Mouse (Mus musculus) gonadal fat pad, adult 2 months (tissue): ENCODE results near the gene Gmfg. TPM values are rescaled to one million over a fixed set of nuclear protein-coding genes. Genes with fewer than 3 reads are reported as not detected.

Source experiments
- DNase-seq: peaks from one replicate; pipeline ENCODE4 v3.0.0-alpha.2; 2012; ENCODE audit warnings: low read depth
- polyA plus RNA-seq: library from polyadenylated mRNA; depleted of rRNA; stranded (reverse); fragments of >200 nt; gene quantifications from 2 replicates; pipeline ENCODE4 v1.2.3, GENCODE M21; 2012; rRNA removed

Gene Gmfg
- 8.6 and 10.3 TPM in 2 replicates for polyA plus RNA-seq

DNA sequence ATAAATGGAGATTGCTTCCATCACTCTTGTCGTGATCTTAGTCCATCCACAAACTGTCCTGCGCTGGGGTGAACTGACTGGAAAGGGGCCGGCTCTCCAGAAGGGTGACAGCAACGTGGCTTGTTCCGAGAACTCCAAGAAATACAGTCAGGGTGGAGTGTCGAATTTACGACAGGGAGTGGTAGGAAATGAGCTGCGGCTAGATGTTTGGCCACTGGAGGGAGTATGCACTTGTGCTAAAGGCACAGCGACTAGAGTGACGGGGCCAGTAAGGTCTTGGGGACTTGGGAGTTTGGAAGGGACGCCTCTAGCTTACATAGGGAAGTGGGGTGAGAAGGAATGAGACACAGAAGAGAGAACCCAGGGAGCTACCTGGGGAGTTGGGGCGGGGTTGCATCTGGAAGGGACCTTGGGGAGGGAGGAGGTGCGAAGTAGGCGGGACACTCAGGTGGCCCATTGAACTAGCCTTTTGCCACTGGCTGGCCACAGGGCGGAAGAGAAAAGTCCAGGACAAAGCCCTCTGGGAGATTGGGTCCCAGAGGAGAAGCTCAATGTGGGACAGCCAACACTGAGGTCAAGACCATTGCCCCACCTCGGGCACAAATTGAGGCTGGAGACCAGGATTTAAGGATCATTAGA, at the start of gene Gmfg:
Gene Gmfg, plus strand, starts transcription at position 516 of the 639 bp plus-strand sequence.
- DNase-seq: peak; percentile 47

DNA sequence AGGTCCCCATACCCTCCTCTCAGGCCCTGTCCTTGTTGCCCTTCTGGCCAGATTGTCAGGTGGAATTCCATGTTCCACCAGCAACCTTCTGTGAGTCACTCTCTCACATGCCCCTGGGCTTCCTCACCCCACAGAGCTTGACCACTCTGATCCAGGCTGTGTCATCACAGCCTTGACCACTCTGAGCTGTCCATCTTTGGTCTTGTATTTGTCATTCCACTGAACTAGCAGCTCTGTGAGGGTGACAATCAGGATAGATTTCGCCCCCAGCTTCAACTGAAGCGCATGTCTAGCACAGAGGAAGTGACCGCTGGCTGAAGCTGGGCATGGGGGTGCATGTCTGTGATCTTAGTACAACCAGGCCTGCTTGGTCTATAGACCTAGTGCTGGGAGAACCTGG, 46.9 kb upstream of the Gmfg start:
- no peak for DNase-seq

DNA sequence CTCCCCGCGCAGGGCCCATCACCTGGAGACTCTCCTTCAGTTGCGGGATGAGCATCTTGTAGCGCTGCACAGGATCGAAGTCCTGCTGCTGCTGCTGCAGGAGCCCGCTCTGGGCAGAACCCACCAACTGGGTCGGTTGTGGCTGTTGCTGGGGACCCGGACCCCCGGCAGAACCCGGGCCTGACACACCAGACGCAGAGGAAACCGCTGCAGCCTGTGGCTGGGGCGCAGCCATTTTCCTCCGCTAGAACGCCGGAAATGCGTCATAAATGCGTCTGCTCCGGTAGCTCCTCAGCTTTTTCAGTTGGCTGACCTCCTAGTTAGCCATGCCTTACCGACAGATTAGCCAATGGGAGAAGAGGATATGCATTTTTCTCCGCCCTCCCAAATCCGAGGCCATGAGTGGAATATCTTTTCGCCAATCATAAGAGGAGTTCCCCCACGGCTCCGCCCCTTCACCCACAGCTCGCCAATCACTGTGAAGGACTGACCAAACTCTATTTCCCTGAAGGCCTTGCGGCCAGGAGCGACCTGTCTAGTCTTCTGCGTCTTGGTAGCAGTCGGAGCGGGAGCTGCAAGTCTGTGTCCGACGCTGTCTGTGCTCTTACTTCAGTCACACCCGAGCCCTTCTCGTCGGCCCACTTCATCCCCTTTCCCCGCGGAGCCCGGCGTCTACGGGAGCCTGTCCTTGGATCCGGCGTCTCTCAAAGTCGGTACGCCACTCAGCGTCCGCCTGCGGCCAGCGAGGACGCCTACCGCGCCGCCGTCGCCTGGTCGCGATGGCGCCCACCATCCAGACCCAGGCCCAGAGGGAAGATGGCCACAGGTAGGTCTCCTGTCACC, 44.6 kb upstream of the Gmfg start, which contains the start of the genes Med29 and Paf1:
Gene Med29, minus strand, starts transcription at position 280 of the 843 bp plus-strand sequence.
Gene Paf1, plus strand, starts transcription at position 523 of the 843 bp plus-strand sequence.
- DNase-seq: peak; percentile 98

DNA sequence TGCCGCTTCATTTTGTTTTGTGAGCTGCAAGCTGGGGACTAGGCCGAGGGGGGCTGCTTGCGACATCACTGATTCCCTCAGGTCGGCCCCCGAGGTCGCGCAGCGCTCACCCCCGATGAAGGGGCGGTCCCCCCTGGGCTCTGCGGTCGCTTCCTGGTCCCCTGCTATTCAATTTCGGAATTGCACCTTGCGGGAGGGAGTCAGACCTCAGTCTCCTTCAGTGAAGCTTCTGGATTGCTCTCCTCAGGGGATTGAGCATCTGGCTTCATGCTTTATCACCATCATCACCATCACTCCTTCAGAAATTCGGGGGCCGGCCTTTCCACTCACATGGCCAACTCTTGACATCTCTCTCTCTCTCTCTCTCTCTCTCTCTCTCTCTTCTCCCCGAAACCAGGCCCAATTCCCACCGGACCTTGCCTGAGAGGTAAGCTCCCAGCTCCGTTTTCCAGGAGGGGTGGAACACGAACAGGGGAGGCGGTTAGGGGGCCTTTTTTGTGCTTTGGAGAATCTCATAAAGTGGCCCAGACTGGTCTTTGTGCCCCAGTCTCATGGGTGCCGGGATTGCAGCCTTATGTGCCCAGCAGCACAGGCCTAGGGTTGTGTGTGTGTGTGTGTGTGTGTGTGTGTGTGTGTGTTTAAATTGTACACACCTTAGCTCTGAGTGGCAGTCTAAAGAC, 43.8 kb upstream of the Gmfg start:
- DNase-seq: no peak

DNA sequence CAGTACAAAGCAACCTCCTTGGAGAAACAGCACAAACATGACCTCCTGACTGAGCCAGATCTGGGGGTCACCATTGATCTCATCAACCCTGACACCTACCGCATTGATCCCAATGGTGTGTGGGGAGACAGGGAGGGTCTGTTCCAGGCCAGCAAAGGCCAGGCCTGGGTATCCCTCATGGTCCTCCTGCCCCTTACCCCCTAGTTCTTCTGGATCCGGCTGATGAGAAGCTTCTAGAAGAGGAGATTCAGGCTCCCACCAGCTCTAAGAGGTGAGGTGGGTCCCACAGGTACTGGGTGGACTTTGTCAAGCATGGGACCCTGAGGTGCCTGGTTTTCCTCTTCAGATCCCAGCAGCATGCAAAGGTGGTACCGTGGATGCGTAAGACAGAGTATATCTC, 41.8 kb upstream of the Gmfg start:
- no peak for DNase-seq

DNA sequence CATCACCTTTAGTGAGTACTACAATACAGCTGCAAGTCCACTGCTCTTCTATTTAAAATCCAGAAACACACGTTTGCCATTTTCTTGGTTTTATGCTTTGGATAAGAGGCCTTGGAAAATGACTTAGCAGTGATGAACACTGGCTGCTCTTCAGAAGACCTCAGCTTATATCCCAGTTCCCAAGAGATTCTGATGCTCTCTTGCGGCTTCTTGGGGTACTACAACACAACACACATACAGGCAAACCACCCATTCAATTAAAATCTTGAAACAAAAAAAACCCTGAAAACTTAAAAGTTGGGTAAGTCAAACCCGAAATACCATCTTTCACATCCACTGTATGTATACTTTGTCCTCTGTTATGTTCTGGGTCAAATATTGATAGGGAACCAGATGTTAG, 39.2 kb upstream of the Gmfg start:
- DNase-seq: no peak

DNA sequence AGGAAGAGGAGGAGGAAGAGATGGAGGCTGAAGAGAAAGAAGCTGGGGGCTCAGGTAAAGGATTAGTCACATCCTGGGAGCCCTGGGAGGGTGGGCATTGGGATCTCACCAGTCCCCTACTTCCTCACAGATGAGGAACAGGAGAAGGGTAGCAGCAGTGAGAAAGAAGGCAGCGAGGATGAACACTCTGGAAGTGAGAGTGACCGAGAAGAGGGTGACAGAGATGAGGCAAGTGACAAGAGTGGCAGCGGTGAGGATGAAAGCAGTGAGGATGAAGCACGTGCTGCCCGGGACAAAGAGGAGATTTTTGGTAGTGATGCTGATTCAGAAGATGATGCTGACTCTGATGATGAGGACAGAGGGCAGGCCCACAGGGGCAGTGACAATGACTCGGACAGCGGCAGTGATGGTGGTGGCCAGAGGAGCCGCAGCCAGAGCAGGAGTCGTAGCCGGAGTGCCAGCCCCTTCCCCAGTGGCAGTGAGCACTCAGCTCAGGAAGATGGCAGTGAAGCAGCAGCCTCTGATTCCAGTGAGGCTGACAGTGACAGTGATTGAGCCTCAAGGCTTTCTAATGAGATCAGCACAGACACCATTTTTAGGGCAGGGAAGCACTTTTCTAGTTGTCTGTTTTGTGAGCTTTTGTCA, 38.4 kb upstream of the Gmfg start:
- DNase-seq: no peak

DNA sequence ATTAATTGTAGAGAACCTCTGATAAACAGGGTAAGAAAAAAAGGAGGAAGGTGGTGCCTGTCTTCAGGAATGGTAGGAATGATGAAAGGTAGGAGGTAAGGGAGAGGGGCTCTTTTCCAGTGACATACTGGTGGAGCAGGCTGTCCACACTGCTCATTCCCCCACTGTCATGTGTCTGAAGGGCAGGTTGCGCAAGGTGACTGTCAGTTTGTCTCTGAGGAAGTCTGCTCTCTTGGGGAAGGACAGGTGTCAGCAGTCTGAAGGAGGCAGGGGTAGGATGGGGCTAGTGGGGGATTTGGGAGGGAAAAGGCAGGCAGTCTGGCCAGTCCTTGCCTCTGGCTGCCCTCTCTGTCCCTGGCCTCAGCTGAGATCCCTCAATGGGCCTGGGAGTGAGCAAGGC, 36.2 kb upstream of the Gmfg start:
- DNase-seq: no peak

DNA sequence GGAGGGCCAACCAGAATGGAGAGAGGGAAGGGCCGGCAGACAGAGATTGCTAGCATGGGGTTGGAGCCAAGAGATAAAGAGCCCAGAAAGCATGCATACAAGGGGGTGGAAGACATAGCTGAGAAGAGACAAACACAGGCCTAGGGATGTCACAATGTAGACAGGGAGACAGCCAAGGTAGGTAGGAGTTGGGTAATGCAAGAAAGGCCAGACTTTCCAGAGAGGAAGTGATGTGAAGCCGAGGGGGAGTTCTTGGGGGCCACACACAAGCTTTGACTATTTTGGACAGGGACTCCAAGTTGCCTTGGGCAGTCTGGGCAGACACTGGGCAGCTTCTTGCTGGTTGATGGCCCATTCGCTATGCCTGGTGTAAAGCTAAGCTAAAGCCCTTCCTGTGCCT, 35.3 kb upstream of the Gmfg start:
- peak; percentile 52 for DNase-seq

DNA sequence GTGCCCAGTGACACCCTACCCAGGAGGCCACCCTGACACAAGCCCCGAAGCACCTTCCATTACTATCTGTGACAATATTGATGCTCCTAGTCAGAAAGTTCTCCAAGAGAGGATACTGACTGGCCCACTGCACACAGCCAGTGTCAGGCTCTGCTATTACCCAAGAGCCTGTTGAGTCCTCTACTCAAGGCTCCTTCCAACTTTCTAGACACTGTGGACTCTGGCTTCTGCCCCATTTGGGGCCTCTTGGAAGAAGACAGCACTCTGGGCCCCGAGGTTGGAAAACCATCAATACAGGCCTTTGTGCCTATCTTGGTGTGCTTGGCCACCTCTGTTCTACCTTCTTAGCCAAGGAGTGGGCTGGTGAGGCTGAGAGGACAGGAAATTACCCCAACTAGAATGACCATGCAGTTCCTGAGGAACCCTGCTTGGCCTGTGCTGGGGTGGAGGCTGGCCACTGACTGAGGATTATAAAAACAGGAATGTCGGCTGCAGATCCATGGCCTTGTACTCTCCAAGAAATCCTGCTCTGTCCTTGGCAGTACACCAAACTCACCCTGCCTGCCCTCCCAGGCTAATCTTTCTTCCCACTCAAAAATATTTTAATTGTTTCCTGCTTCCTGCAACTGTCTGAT, 26.3 kb upstream of the Gmfg start:
- DNase-seq: peak; percentile 75

DNA sequence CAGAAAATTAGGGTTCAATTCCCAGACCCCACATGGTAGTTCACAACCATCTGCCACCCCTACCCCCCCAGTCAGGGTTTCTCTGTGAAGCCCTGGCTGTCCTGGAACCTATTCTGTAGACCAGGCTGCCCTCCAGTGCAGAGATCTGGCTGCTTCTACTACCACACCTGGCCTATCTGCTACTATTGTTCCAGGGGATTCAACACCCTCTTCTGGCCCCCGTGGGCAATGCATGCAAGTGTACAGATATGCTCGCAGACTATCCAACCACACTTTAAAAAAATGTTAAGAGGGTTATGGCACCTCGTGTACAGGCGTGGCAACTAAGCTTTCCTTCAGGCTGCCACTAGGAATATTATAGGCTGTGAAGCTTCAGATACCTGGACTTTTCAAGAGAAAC, 24.4 kb upstream of the Gmfg start:
- no peak for DNase-seq

DNA sequence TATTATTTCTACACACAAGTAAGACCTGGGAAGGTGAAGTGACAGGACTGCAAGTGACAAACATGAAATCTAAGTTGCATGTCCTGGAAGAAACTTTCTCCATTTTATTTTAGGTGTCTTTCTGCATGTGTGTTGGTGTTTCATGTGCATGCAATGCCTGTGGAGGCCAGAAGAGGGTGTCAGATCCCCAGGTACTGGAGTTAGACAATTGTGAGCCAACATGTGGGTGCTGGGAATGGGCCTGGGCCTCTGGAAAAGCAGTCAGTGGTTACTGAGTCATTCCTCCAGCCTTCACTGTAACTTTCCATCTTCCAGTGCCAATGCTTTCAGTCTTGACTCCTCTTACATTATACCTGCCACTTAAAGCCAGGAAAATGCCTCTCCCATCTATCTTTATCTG, 19.9 kb upstream of the Gmfg start:
- no peak for DNase-seq

DNA sequence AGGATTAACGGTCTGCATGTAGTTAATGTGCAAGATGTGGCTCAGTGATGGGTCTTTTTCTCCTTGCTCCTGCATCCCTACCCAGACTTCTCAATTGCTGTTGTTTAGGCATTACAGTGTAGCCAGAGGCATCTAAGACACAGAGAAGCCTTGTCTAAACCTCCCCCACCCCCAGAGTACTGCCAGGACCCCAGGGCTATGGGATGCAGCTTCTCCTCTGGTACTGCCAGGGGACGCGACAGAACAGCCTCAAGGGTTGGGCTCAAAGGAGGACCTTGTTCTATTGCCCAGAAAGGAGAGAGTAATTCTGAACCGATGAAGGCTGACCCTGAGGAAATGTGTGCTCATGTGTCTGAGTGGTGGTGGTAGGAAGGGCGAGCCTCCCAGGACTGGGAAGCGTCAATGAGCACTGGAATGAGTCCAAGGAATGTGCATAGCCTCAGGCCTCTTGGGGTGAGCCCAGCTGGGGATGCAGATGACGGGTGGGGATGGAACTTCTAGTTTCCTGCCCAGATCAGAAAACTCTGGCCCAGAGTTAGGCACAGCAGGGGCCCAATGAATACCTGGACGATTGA, 19.1 kb upstream of the Gmfg start:
- no peak for DNase-seq

DNA sequence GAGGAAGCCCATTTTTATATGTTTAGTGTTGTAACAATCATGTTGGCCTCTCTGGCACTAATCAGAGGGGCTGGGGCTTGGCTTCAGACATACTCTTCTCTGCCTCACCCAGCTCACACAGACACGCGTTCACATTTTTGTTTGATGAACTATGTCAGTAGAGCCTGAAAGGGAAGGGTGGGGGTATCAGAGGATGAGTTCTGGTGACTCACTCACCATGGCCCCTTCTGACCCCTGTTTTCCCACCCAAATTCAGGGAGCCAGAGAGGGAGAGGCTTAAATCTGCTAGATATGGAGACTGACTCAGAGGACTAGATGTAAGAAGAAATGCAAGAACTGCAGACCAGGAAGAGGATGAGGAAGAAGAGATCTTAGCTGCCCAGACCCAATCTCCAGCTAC, 17.8 kb upstream of the Gmfg start:
- DNase-seq: no peak

DNA sequence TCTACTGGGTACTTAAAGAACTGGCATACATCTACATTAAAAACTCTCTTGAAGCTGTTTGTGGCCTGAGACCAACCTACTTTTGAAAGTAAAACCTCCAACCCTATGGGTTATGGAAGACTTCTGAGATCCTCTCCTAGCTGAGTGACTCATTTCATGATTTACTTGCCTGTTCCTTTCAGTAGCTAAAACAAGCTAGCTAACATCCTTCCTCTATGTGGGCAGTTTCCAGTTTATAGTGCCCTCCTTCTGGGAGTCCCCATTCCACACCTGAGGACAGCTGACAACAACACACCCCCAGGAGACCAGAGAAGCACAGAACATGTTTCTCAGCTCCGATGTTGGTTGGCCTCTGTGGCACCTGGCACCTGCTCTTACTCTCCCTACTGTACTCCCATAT, 14.2 kb upstream of the Gmfg start:
- DNase-seq: no peak

DNA sequence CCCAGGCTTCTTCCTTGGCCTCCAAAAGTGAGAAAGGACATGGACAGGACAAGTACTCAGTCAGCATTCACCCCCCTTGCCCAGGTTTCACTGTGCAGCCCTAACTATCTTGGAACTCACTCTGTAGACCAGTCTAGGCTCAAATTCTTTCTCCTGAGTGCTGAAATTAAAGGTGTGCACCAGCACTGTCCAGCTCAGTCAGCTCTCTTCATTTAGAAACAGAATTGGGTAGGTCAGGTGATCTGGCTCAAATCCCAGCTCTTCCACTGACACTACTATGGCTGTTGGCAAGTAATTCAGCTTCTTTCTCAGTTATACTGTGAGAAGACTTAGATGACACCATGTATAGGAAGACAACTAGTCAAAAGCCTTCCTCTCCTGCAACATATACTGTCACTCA, 9.5 kb upstream of the Gmfg start:
- DNase-seq: no peak

DNA sequence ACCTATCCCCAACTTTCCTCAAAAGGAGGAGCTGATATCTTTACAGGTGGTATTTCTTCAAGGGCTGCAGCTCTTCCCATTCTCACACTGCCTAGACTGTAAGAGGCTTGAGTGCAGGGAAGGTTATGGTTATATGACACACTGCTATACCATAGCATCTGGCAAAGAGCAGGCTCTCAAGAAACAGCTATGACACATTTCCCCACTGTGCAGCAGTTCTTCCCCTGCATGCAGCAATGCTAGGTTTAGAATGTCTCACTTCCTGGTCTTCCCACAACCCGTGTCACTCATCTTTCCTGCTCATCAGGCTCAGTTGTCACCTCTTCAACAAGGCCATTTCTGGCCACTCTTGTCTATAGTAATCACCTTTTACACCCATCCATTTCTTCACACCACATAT, 6.7 kb upstream of the Gmfg start:
- no peak for DNase-seq

DNA sequence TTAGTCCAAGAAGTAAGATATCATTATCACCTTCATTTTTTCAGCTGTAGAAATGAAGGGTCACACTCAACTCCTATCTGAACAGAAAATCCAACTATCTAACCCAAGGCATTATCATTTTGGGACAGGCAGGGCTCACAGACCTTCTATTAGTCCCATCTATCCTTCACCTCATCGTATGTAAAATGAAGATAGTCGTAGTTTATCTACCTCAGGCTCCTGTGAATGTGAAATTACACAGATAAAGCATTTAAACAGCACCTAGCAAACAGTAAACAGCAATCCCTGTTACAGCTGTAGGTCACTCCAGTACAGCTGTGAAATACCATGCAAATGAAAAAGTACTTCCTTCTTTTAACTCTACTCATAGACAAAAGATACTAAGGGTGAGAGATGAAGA, 5.0 kb upstream of the Gmfg start:
- DNase-seq: no peak

DNA sequence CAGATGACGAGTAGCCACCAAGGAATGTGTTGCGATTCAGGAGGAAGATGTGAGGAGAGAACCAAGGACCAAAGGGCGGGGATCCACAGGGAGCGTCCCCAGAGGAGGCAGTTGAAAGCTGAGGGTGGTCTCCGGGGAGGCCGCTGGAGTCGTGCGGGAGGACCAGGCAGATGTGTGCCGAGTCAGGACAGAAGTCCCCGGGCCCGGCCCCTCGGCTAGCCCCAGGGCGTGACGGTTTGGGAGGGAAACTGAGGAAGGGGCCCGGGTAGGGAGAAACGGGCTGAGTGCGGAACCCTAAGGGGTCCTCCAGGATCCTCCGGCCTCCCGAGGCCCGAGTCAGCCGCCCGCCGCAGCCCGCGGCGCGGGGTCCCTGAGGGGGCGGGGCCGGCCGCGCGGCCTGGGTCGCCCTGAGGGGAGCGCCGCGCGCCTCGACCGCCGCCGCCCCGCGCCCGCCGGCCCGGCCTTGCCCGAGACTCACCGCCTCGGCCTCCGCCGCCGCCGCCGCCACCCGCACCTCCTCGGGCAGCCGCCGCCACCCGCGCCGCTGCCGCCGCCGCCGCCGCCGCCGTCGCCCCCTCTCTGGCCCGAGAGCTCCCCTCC, 1.5 kb upstream of the Gmfg start:
- DNase-seq: no peak

DNA sequence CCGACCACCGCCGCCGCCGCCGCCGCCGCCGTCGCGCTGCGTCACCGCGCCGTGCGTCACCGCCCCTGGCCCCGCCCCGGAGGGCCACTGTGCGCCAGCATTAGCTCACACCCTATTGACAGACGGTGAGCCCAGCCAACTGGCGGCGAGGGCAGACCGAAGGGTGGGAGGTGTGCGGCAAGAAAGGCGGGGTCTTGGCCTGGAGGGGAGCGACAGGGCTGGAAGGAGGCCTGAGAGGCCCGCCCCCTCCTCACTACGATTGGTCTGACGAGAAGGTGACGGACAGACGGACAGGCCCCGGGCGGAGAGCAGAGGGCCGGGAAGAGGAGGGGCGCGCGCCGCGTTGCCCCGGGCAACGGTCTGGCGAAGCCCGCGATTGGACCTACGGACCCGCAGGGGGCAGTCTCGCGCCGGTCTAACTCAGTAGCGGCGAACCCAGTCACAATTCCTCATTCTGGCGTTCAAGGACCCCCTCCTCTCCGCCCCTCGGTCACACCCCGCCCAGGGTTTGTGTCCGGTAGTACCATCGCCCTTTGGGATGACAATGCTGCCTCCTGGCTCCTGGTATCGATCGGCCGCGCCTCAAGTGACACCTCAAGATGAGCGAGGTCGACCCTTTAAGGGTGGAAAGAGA, 859 bp upstream of the Gmfg start:
- peak; percentile 89 for DNase-seq
